Mouse (Mus musculus): ENCODE measurements around the gene Abr.

GRCm38 (mm10) chr11:76520889-76521288 is 101.2 kb downstream of the Abr start:
- no peak for TF ChIP-seq GATA1 (IDR thresholded peaks at IDR 0.05; ENCODE audit: borderline replicate concordance, low read length)
- no peak for TF ChIP-seq FLI1 (IDR thresholded peaks at IDR 0.05; ENCODE audit: low read length)

Data from megakaryocyte, embryonic 14.5 days (primary cell).